Mouse (Mus musculus) gastrocnemius, adult 18-20 months (tissue): ENCODE measurements around the gene Akap2. TPM values are rescaled to one million over a fixed set of nuclear protein-coding genes. Genes with fewer than 3 reads are reported as not detected.

ENCODE experiments used
- DNase-seq: peaks from one replicate; pipeline ENCODE4 v3.0.0; 2021; ENCODE audit warnings: low spot score
- total RNA-seq, 2 experiments: library from RNA; stranded (reverse); gene quantifications; 2 replicates each; pipeline ENCODE4 v1.2.3; 2021

The Akap2 gene
- total RNA-seq, 2 experiments from 2014 or later, result 28.7 to 41.5 TPM

- no peak for DNase-seq
These were observed 37.6 kb downstream of the Akap2 start for GRCm38 (mm10) chr4:57755085-57755484.

GRCm38 (mm10) chr4:57757997-57758396 is 40.5 kb downstream of the Akap2 start:
- no peak for DNase-seq

DNA sequence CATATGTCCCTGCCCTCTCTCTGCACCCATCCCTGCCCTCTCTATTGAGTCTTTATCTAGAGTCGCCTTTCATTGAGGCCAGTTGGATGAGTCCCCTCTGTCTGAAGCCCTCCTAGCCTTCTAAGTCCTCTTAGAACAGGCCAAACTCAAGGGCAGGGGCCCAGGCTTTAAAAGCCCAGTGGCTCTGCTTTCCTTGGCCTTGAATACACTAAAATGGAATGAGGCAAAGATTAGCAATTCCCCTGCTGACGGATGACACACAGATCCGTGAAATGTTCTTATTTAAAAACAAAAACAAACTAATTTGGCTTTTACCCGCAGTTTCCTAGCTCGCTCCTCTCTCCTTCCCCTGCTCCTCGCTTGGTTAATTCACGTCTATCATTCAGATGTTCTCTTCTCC is 45.0 kb downstream of the Akap2 start:
- no peak for DNase-seq

GRCm38 (mm10) chr4:57764392-57764791 is 46.9 kb downstream of the Akap2 start:
- no peak for DNase-seq

- DNase-seq, result no peak
These were observed 47.5 kb downstream of the Akap2 start for GRCm38 (mm10) chr4:57764926-57765325.

DNA sequence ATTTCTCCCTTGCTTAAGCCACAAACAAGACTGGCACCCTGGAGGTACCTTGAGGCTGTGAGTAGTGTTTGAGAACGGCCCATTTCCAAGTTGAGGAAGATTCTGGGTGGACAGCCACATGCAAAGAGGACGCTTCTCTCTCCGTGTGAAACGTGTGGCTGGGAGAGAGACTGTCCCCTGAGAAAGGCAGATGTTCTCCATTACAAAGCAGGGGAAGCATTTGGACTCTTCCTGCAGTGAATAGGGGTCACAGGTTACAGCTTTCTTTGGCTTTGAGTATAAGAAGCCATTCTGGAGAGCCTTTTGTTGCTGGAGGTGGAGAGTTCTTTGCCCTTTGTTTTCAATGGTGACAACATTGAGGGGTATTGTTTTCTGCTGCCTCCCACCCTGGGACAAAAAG is 48.3 kb downstream of the Akap2 start:
- no peak for DNase-seq

DNA sequence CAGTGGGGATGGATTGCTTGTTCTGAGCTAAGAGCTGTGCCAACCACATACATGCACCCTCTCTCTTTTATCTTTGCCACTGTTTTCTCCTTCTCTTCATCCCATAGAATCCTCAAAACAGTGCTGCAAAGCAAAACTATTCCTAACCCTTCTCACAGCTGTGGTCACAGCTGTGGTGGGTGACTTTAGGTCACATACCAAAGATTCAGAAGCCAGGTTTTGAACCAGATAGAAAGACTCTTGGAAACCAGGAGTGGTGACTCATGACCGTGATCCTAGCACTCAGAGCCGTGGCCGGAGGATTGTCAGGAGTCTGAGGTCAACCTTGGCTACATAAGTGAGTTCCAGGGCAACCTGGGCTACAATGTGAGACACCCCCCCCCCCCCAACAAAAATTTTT is 51.5 kb downstream of the Akap2 start:
- DNase-seq, result no peak

- no peak for DNase-seq
These were observed 52.8 kb downstream of the Akap2 start for GRCm38 (mm10) chr4:57770185-57770823.

DNA sequence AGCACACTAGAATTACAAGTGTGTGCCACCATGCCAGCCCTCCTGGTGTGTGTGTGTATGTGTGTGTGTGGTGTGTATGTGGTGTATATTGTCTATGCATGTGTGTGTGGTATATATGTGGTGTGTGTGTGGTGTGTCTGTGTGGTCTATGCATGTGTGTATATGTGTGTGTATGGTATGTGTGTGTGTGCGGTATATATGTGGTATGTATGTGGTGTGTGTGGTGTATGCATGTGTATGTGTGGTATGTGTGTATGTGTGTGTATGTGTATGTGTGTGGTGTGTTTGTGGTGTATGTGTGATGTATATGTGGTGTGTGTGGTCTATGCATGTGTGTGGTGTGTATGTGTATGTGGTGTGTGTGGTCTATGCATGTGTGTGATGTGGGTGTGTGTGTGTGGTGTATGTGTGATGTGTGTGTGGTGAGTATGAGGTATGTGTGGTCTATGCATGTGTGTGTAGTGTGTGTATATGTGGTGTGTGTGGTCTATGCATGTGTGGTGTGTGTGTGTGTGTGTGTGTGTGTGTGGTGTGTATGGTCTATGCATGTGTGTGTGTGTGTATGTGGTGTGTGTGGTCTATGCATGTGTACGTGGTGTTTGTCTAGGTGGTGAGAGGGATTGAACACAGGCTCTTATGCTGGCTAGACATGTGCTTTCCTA is 54.2 kb downstream of the Akap2 start:
- DNase-seq, result no peak

DNA sequence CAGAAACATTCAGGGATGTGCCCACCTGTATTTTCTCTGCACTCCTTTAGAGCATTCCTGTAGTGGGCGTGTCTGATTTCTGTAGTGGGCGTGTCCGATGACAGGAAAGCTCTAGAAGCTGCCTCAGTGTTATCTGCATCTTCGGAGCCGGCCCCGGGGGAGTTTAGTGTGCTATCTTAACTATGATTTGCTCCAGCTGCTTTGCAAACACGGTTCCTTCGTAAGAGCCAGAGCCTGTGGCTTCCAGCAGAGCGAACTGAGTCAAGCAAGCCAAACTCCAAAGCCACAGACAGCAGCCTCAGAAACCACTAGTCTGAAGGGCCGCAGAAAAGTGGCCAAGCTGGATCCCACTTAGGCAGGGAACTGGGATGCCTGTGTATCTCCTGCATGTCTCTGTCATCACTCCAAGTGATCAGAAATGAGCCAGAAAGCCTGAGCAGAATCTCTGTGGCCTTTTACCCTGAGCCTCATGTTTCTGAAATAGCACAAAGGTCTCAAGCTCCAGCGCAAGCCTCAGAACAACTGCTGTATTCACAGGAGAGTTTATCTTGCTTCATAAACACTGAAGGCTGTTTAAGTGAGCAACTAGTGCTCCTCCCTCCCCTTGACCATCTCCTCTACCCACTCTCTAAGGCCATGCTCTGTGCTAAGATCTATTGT is 55.5 kb downstream of the Akap2 start:
- no peak for DNase-seq

- no peak for DNase-seq
These were observed 57.1 kb downstream of the Akap2 start for GRCm38 (mm10) chr4:57774517-57774916.

DNA sequence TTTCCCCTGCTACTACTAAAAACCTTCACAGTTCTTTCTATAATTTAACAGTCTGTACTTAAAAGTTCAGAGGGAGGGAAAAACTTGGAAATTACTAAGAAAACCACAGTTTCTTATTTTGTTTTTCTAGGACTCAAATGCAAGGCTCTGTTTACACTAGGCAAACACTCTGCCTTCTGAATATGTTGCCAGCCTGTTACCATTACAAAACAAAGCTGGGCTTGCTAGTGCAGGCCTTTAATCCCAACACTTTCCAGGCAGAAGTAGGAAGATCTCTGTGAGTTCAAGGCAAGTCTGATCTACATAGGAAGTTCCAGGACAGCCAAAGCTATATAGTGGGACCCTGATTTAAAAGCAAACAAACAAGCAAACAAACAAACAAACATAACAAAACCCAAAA is 58.1 kb downstream of the Akap2 start:
- no peak for DNase-seq

GRCm38 (mm10) chr4:57780403-57780802 is 62.9 kb downstream of the Akap2 start:
- DNase-seq, result no peak

DNA sequence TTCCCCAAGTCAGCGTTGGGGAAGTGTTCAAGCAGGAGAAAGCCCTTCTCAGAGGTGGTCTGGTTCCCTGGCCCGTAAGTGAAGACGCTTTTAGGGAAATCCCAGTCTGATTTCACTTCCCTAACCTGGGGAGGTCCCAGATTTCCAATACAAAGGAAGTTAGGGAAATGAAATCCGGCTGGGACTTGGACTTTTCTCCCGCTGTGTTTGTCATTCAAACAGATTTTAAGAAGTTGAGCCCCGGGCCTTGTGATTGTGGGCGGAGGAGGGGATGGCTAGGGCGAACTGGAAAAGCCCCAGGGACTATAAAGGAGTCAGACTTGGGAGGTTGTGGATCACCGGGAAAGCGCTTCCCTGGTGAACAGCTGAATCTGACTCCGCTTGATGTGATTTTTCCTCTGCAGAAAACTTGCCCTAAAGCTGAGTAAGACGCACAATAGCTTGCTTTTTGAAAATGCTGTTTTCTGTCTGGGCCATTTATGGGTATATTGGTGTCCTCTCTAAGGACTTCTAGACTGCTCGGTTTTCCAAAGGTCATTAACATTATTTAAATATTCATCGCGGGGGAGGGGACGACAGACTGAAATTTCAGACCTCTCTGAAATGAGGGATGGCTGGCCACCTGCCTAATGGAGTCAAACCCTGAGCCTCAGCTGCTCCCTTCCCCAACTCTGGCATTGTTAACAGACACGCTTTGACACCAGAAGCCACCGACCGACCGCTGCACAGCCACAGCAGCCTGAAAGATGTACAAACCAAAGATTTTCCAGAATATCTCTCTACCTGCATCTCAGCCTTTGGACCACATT is 63.6 kb downstream of the Akap2 start:
- DNase-seq, result no peak

DNA sequence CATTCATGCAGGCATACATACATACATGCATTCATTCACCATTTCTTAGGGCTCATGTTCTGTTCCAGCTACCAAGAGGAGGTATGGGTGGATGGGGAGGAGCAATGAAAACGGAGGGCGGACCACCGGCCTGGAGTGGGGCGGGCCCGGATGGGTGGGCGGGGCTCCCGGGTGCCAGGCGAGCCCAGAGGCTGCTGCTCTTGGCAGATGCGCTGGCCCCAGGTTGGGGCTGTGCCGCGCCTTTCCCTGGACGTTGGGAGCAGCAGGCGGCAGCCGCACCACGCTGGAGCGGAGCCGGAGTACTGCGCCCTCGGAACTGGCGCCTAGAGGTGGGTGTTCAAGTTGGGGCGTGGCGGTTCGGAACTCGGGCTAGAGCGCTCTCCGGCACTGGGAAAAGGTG is 64.5 kb downstream of the Akap2 start:
- peak; percentile 49 for DNase-seq

- no peak for DNase-seq
These were observed 65.3 kb downstream of the Akap2 start for GRCm38 (mm10) chr4:57782549-57783390.

GRCm38 (mm10) chr4:57783391-57783770 is 65.9 kb downstream of the Akap2 start:
- no peak for DNase-seq

DNA sequence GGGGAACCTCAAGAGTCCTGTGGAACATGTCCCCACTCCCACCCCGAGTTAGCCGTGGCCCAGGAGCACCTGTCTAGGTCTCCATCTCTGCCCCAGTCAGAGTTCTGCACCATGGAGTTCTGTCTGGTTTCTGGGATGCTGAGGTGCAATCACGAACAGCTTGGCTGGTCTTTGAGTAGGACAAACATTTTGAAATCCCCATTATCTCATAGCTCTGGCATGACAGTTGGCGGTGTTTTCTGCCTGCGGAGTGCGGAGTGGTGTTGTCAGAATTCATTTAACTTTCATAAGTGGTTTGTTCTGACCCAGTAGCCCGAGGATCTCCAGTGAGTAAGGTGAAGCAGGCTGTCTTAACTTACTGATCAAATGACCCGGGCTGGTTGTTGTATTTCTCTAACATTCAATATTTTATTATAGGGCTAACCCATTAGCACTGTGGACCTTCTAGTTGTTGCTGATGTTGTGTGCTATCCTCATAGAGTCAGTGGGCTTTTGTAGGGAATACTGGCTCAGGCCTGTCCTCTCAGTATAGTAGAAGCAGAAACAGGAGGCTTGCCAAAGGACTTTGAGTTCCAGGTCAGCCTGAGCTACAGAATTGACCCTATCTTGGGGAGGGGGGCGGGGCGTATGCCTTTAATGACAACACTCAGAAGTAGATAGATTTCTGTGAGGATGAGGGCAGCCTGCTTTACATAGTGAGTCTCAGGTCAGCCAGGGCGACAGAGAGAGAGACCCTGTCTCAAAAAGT is 66.6 kb downstream of the Akap2 start:
- peak; percentile 60 for DNase-seq

- DNase-seq, result no peak
These were observed 71.3 kb downstream of the Akap2 start for GRCm38 (mm10) chr4:57788709-57789108.

DNA sequence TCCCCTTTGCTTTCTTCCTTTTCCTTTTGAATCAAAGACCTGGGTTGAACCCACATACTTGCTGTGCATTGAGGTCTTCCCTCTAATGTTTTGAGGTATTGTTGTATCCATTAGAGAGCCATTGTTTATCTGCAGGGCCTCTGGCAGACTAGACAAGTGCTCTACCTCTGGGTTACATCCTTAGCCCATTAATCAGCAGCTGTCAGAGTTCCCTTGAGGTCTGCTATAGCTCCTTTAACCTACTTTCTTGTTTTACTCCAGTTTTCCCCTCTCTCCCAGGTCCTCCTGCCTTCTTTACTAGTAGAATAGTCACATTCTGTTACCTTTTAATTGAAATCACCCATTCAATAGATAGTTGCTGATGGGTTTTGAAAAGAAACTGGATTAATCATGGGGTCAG is 71.7 kb downstream of the Akap2 start:
- DNase-seq, result no peak
